Mouse (Mus musculus): ENCODE measurements around the gene Mr1.
"Not testable (repeated sequence)": the region's sequence is repeated elsewhere in the genome, so short reads cannot be mapped to it uniquely, and the experiment has no call there.

Mr1 gene

DNA sequence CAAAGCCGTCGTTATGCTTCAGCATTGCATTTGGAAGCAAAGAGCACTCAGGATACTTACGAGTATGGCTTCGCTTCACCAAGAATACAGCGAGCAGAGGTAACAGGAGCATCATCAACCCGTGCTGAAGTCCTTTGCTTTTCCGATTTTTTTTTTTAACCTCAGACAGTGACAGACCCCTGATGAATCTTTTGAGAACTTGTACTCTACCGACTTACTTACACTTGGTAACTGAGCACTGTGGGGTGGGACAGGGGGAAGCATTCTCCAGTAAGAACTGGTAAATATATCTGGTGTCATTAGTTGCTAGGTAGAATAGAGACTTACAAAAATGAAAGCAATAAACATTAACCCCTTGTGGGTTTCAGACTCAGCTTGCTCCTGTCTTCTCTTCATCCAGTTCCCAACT lies at the start of gene Mr1:
Gene Mr1 (minus strand): TSS at position 243 of the 409 bp plus-strand sequence.
- peak in 1 of 2 experiments; percentile 32 for DNase-seq

DNA sequence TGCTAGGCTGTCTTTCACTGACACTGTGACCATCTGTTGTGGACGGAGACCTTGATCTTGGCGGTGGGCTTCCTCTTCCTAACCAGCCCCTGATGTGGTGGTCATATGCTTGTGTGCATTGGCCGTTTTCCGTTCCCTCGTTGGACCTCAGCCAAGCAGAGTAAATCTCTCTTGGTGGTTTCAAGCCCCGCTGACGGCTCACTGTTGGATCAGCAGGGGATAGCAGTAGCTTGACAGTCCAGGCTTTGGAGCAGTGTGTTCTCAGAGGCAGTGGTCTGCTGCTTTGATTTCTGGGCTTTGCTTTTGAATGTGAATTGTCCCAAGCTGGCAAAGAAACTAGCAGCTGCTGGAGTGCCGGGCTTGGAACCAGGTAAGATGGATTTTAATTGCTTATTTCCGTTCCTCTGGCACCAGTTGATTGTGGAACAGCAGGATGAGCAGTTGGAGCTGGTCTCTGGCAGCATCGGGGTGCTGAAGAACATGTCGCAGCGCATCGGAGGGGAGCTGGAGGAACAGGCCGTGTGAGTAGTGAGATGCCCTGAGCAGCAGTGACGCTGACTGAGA lies 46.3 kb upstream of the Mr1 start:
- no peak for DNase-seq

DNA sequence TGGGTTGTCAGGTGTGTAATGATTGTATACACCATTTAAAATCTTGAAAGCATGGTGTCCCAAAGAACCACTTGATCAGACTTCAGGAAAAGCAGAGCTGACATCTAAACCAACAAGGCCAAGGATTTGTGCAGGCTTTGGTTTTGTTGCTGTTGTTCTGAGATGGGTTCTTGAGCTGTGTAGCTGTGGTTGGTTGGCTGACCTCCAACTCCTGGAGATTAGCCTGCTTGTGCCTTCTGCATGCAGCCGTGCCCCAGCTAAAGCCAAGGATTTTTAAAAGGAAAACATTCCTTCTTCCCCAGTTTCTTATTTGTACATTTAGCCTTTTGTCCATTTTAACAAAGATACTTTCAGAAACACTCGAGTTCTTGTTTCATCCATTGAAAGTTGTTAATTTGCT lies 45.1 kb upstream of the Mr1 start:
- no peak for DNase-seq

DNA sequence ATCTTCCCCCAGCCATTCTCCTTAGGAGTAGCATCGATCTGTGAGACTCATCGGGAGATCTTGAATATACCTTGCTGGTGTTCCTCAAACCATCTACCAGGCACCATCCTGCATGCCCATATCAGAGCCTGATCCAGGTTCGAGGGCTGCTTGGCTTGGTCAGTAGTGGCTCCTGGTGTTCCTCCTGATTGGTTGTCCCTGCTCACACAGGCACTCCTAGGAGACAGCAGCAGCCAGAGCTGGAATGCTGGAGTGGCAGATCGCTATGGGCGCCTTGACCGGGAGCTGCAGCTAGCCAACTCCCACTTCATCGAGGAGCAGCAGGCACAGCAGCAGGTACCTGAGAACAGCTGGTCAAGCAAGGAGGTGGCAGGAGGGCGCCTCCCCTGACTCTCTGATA lies 44.6 kb upstream of the Mr1 start:
- no peak for DNase-seq

DNA sequence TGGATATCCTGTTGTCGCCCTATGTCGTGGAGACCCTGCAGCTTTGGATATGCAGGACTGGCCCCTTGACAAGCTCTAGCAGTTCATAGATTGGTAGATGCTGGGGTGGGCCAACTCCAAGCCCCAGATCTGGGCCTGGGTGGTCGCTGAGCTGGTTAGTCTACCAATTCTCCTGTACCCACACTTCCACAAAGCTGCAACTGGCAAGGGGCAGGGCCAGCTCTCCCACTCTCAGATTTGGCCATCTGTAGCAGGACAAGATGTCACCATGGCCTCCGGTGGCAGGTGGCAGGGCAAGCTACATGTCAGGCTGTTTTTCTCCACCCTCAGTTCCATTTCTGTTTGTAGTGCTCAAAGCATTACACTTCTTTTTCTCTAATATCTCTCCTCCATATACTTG lies 42.0 kb upstream of the Mr1 start:
- no peak for DNase-seq

DNA sequence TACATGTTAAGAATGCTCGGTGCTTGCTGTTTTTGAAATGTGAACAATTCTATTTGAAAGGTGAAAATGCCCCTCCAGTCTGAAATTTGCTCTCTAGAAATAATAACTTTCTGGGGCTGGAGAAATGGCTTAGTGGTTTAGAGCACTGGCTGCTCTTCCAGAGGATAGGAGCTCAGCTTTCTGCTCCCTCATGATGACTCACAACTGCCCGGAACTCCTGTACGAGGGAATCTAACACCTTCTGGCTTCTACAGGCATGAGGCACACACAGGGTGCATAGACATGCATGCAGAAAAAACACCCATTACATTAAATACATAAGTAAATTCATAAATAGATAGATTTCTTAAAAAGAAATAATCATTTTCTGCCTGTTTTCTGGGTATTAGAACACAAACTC lies 37.6 kb upstream of the Mr1 start:
- no peak for DNase-seq

DNA sequence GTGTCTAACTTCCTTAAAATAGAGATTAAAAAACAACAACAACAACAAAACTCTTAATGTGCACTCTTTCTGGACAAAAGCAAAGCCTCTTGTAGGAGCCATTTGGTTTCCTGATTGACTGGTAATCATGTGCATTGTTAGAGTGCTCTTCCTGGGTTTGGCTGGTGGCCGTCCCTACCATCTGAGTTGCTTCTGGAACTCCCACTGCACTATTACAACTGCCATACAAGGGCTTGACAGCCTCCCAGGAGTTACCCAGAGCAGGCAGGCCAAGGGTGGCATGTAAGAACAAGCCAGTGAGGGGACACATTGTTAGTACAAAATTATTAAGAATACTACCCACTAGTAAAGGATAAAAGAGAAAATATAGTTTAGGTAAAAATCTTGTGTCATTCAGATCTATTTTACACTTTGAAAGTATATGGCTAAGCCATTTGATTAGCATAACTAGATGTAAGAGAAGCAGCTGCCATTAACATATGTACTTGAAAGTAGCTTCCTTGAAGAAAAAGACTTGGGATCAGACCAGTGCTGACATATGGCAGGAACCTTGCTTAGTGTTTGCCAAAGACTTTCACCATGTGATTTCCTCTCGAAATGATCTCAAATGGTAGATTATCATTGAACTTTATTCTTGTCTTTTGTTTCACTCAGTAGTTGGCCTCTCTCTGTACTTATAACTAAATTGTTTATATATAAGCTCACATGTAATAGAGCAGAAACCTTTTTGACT lies 31.7 kb upstream of the Mr1 start:
- DNase-seq: no peak

DNA sequence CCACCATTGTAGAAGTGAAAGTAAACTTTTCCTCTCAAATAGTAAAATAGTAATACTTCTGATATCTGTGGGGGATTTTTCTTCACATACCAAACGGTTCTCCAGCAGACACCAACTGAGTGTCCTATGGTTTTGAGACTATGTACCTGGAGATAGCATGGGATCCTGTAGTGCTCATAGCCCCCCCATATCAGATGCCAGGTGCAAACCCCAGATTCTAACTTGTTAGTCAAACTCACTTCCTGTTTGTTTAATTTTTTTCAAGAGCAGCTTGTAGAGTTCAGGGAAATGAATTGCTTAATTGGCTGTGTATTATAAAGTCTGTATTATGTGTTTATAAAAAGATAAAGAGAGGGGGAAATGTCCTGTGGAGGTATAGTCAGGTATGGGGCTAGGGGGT lies 27.8 kb upstream of the Mr1 start:
- DNase-seq: no peak

DNA sequence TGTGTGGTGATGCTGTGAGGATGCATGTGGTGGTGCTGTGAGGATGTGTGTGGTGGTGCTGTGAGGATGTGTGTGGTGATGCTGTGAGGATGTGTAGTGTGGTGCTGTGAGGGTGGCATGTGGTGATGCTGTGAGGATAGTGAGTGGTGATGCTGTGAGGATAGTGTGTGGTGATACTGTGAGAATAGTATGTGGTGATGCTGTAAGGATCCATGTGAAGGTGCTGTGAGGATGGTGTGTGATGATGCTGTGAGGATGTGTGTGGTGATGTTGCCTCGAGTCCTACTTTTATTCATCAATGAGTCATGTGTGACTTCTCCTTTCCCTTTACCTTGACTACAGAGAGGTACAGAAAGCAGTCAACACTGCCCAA lies 27.0 kb upstream of the Mr1 start:
- DNase-seq: not testable (repeated sequence)

DNA sequence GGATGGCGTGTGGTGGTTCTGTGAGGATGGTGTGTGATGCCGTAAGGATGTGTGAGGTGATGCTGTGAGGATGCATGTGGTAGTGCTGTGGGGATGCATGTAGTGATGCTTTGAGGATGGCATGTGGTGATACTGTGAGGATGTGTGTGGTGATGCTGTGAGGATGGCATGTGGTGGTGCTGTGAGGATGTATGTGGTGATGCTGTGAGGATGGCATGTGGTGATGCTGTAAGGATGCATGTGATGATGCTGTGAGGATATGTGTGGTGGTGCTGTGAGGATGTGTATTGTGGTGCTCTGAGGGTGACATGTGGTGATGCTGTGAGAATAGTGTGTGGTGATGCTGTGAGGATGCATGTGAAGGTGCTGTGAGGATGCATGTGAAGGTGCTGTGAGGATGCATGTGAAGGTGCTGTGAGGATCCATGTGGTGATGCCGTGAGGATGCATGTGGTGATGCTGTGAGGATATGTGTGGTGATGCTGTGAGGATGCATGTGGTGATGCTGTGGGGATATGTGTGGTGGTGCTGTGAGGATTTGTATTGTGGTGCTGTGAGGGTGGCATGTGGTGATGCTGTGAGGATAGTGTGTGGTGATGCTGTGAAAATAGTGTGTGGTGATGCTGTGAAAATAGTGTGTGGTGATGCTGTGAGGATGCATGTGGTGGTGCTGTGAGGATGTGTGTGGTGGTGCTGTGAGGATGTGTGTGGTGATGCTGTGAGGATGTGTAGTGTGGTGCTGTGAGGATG lies 26.5 kb upstream of the Mr1 start:
- DNase-seq: no peak

DNA sequence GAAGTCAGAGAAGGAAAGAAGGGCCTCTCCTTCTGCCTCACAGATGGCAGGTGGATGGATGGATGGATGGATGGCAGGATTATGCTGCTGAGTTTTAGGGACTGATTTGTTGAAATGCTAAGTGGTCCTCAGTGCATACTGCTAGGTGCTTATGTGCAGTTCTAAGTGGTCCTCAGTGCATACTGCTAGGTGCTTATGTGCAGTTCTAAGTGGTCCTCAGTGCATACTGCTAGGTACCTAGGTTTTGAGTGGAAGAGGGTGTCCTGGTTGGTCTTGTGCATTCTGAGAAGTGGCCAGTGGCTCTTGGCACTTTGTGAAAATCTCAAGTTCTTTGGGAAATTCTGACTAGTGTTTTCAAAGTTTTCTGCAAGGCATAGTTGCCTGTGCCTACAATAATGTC lies 23.3 kb upstream of the Mr1 start:
- DNase-seq: no peak

DNA sequence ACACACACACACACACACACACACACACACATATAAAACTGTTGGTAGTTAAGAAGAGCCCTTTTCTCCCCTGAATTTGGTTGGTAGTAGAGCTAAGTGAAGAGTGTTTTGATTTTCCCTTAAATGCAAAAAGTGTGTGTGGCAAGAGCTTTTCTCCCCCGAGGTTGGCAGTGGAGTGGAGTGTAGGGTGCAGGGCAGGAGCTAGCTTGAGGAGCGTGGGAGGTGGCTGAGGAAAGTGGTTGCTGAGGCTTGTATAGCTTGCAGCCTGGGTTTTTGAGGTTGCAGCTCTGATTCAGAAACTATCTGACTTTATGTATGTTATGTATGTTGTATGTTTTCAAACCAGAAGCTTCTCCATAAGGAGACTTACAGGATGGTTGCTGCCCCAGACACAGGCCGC lies 20.8 kb upstream of the Mr1 start:
- DNase-seq: no peak

DNA sequence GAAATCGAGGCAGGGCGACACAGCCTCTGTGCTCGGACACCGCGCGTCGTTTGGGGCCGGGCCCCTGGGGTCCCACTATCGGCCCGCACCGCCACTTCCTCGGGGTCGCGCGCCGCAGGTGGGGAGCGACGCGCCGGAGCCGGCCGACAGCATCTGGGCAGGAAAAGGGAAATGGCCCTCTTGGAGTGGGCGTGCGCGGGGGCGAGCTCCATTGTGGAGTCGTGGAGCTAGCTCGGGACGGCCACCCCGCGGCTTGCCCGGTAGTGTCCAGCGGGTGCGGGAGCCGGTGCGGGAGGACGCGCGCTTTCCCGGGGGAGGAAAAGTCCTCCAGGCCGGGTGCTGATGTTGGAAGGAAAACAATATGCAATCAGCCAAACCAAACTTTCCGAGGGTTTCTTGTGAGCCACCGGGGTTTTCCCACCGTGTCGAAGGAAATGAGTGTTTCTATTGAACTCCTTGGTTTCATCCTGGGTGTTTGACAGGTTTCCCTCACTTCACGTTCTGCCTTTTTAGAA lies 12.4 kb upstream of the Mr1 start:
- peak; percentile 78 to 81 for DNase-seq

DNA sequence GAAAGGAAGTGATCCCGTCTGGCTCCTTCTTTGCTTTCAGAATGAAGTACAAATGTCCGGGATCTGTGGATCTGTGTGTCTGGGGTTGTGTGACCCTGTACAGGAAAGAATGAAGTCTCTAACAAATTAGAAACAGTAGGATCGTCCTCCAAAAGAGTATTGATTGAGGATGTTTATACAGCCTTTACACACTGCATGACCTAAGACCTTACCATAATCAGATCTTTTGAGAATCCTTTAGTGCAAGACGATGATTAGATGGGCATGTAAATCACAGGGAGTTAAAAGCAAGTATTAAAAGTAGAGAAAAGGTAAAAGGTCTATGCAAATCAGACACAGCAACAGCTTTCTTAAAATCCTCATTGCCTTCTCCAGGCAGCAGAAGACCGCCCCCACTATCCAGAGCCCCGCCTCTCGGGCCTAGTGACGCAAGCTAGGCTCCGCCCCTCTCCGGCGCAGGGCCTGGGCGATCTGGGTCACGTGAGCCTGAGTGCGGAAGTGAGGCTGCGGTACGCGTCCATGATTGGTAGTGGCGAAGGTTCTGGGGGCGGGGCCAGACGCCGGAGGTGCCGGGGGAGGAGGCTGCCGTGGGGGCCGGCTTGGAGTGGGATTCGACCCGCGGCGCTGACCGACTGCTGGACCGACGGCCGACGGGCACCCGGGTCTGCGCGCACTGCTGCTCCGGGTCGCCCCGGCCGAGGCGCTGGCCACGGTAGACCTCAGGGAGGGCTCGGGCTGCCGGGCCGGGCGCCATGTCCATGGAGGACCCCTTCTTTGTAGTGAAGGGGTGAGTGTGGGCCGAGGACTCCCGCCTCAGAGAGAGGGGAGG lies 11.7 kb upstream of the Mr1 start, which contains the start of gene Stx6:
Gene Stx6 (plus strand): TSS at position 575 of the 829 bp plus-strand sequence.
- peak; percentile 99 for DNase-seq

DNA sequence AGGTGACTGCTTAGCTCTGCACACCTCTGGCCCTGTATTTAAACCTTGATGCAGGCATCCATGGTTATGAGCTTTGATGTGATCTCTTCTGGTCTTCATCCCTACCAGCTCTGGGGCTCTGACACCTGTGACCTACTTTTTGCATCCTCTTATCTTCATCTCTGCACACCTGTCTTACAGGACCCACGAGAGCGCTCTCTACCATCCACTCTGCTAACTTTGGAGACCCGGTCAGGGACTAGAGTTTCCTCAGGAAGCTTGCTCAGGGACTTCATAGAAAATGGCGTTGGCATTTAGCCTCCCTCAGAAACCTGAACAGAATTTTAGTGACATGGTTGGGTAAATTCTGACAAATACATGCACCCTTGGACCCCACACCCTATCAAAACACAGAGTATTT lies 7.3 kb upstream of the Mr1 start:
- no peak for DNase-seq

DNA sequence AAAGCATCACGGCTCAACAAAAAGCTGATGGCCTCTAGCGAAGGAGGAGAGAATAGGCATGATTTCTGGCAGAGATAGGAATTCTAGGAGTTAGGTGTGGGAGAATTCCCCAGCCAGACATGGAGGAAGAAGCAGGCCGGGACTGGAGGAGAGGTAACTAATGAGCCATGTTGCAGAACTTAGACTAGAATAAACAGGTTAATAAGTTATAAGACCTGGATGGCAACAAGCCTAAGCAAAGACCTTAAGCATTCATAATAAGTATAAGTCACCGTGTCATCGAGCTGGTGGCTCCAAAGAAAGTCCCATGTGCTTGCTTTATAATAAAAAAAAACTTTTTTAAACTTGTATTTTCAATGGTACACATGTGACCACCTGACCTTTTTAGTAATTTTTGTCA lies 4.2 kb upstream of the Mr1 start:
- no peak for DNase-seq

DNA sequence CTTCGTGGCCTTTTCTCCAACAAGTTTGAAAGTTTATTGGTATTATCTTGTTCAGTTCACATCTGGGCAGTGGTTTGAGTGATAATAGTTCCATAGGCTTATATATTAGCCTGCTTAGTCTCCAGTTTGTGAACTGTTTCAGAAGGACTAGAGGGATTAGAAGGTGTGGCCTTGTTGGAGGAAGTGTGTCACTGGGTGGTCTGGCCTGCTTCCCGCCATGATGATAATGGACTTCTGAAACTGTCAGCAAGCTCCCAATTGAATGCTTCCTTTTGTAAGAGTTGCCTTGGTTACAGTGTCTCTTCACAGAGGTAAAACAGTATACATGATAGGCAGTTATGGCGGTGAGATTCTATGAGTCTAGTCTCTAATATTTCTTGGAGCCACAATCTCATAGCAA lies 2.8 kb upstream of the Mr1 start:
- DNase-seq: no peak

DNA sequence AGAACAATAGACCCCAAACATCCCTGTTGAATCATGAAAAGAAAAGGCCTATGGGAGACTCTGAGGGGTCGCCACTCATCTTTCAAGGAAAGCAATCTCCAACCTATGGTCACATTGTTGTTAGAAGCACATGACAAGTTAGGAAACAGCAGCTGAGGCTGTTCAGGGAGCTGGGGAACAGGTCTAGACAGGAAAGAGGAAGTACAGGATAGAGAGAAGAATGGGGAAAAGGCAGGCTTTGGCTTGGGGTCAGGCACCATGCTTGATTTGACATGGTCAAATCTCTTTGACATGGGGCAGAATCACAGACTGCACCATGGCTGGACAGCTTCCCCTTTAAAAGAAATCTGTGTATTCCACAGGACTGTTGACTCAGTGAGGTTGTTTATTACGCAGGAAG lies 614 bp upstream of the Mr1 start:
- no peak for DNase-seq

DNA sequence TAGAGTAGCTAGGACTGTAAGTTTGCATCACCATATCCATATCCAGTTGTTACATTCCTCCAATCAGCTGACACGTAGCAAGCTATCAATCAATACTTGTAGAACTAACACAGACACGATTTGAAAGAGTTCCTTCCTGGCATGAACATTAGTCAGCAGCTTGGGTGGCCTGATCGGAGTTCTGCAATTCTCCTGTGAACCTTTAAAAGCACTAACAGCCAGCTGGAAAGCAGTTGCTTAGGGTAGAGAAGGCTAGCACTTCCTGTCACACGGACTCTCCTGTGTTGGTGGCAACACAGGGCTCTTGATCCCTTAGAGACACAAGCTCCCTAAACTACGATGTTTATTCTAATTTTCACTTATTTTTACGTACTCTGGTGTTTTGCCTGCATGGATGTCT lies 994 bp downstream of the Mr1 start:
- DNase-seq: peak; percentile 49 to 59

DNA sequence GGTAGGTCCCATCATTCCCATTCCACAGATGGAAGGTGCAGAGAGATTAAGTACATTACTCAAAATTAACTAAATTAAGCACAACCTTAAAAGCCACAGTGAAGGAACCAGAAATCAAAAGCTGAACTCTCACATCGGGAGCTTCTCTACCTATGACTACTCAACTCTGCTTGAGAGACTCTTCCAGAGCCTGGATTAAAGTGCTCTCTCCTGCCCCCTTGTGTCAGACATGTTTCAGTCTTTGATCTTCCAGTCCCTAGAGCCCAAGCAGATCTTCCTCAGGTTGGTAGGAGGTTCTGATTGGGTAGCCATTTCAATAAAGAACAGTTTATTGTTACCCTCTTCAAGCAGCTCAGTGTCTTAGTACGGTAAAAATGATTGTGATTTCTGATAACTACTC lies 6.5 kb downstream of the Mr1 start:
- DNase-seq: peak in 1 of 2 experiments; percentile 79

DNA sequence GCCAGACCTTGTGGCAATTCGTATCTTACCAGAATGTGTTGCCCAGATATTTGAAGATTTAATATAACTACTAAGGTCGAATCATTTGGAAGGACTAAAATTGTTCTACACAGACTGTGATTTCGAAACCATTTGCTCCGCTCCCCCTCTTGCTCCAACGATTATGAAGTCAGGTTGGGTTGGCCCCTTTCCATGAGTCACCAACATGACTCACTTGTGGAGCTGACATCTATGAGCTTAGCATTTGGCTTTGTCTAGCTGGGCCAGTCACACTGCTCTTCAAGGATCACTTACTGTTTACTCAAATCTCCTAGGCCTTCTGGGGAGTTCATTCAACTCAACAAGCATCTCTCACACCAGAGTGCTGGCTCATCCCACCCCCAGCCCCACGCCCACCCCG lies 7.8 kb downstream of the Mr1 start:
- DNase-seq: peak; percentile 43 to 47

DNA sequence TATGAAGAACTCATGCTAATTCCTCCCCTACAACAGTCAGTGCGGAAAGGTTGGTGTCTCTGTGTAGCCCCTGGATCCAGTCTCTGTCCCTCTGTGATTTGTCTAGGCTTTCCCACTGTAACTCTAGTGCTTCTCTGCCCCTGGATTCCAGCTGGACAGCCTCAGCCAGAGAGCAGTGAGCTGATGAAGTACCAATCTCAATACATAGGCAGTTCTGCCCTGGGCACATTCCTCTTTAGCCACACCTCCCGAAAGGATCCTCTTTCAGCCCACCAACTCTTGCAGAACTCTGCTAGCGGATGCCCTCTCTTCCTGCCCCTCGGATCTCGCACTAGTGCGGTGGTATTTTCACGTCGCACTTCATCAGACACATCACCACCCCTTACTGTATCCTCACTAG lies 11.7 kb downstream of the Mr1 start:
- DNase-seq: no peak

DNA sequence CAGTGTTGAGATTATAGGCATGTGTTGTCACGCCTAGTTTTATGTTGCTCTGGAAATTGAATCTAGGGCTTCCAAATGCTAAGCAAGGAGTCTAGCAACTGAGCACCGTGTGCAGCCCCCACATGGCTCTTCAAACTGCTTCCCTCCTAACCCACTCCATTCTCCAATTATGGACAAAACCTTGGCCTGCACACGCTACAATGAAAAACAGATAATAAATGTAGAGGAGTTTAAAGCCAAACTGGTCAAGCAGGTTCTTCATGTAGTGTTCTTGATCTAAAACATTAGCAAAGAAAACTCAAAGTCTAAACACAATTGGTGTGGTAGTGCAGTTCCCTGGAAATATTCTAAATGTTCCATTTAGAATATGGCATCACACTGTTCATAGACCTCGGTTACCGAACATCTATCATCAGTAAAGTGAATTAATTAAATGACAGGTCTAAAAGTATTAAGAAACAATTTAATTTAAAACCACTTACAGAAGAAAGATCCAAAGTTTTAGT lies 19.1 kb downstream of the Mr1 start:
- DNase-seq: no peak
